Comparison of ENCODE assay signal across 15 mouse cellular contexts in genomic region chr8:110888441-110888840, GRCm38 (mm10). TPM values are rescaled to one million over a fixed set of nuclear protein-coding genes. Genes with fewer than 3 reads are reported as not detected.
A peak's percentile ranks its signal among the peaks of the same experiment; 100 is the strongest.
DNase-seq lines count a peak whose midpoint lies in the region; ATAC-seq and TF ChIP-seq lines count a peak whose summit lies in the region.
"Had no signal": no experiment of that assay in that cellular context is flagged by ENCODE, and none has a peak within 500 bp of the region (broad histone marks: within the 10 kb centered on the region; RNA-seq: fewer than 3 reads in every experiment).

No protein-coding gene starts in this region.

- TF ChIP-seq POLR2A in brain, embryonic 14.5 days (IDR thresholded peaks at IDR 0.05; ENCODE audit: borderline replicate concordance, extremely low read depth, insufficient read depth, insufficient read length, poor library complexity, severe bottlenecking): no peak

- DNase-seq in layer of hippocampus, adult 18-20 months (ENCODE audit: low spot score in 2 of 2): peak; percentile 50 to 82
- DNase-seq in layer of hippocampus, postnatal 25 days (ENCODE audit: extremely low spot score in 1 of 2, low spot score in 1 of 2): no peak
- peak; percentile 12 for DNase-seq in brain, embryonic 14.5 days (ENCODE audit: low read depth)
- peak; percentile 94 for DNase-seq in cerebellum, adult 9-10 months
- peak; percentile 18 for DNase-seq in layer of hippocampus, adult 9-10 months (ENCODE audit: low spot score)
- no peak for DNase-seq in adrenal gland, postnatal 25 days
- no peak for DNase-seq in heart, adult 11 months
- DNase-seq: forebrain, postnatal 0 days; kidney, adult 2 months; kidney, postnatal 25 days; lung, embryonic 14.5 days; thymus, adult 18-20 months had no signal

- no peak for ATAC-seq in activated CD4-positive, CD25-positive, alpha-beta regulatory T cell, adult 4 months
- ATAC-seq: forebrain, postnatal 0 days; liver, embryonic 12.5 days; Patski had no signal

- TF ChIP-seq CTCF in brain, embryonic 14.5 days (IDR thresholded peaks at IDR 0.05; ENCODE audit: borderline replicate concordance, extremely low read depth, insufficient read depth, insufficient read length): no peak

RNA-seq across cellular contexts. Expression of gene Fuk, which starts 13.8 kb away (rescaled TPM):
- 10 to 100 TPM; 22.3 to 22.4 TPM for total RNA-seq in layer of hippocampus, adult 18-20 months (2021)
- total RNA-seq in layer of hippocampus, postnatal 25 days (2021): 10 to 100 TPM; 20.9 to 23.1 TPM
- 12.4 and 15.8 TPM in 2 replicates for polyA plus RNA-seq in brain, embryonic 14.5 days (2012; rRNA removed)
- polyA plus RNA-seq in activated CD4-positive, CD25-positive, alpha-beta regulatory T cell, adult 4 months (2017; shearing (Covaris generic)): 1 to 10 TPM; 1.9 to 2.3 TPM
- 10.5 and 12.0 TPM in 2 replicates for total RNA-seq in adrenal gland, postnatal 25 days (2021)

RNA-seq across cellular contexts. Expression of gene St3gal2, which starts 31.3 kb away (rescaled TPM):
- total RNA-seq in layer of hippocampus, adult 18-20 months (2021): 100 to 1,000 TPM; 101 to 103 TPM
- total RNA-seq in layer of hippocampus, postnatal 25 days (2021): 100 to 1,000 TPM in 1 of 2 experiments, 10 to 100 TPM in 1; 95.8 to 101 TPM
- polyA plus RNA-seq in brain, embryonic 14.5 days (2012; rRNA removed): 30.1 and 39.7 TPM in 2 replicates
- polyA plus RNA-seq in activated CD4-positive, CD25-positive, alpha-beta regulatory T cell, adult 4 months (2017; shearing (Covaris generic)): 10 to 100 TPM in 1 of 2 experiments, 1 to 10 TPM in 1; 8.7 to 10.1 TPM
- 18.3 and 20.4 TPM in 2 replicates for total RNA-seq in adrenal gland, postnatal 25 days (2021)

RNA-seq across cellular contexts. Expression of gene Sf3b3, which starts 41.9 kb away (rescaled TPM):
- total RNA-seq in layer of hippocampus, adult 18-20 months (2021): 10 to 100 TPM; 69.7 to 71.3 TPM
- total RNA-seq in layer of hippocampus, postnatal 25 days (2021): 10 to 100 TPM; 68.1 to 68.6 TPM
- polyA plus RNA-seq in brain, embryonic 14.5 days (2012; rRNA removed): 72.0 and 81.3 TPM in 2 replicates
- 10 to 100 TPM; 79.7 to 89.2 TPM for polyA plus RNA-seq in activated CD4-positive, CD25-positive, alpha-beta regulatory T cell, adult 4 months (2017; shearing (Covaris generic))
- total RNA-seq in adrenal gland, postnatal 25 days (2021): 81.6 and 86.5 TPM in 2 replicates

RNA-seq across cellular contexts. Expression of gene Cog4, which starts 42.0 kb away (rescaled TPM):
- 10 to 100 TPM; 60.9 to 61.3 TPM for total RNA-seq in layer of hippocampus, adult 18-20 months (2021)
- 10 to 100 TPM; 61.1 to 64.0 TPM for total RNA-seq in layer of hippocampus, postnatal 25 days (2021)
- 37.0 and 44.9 TPM in 2 replicates for polyA plus RNA-seq in brain, embryonic 14.5 days (2012; rRNA removed)
- polyA plus RNA-seq in activated CD4-positive, CD25-positive, alpha-beta regulatory T cell, adult 4 months (2017; shearing (Covaris generic)): 10 to 100 TPM; 52.3 to 53.6 TPM
- 75.8 and 100 TPM in 2 replicates for total RNA-seq in adrenal gland, postnatal 25 days (2021)

Comparison
In these comparisons a context has a peak if more than half of its experiments do, and no peak if none do; other contexts are left out.
1. DNase-seq: peak in layer of hippocampus, adult 18-20 months (2 of 2), brain, embryonic 14.5 days (single experiment), cerebellum, adult 9-10 months (single experiment) and layer of hippocampus, adult 9-10 months (single experiment); none in layer of hippocampus, postnatal 25 days (0 of 2), adrenal gland, postnatal 25 days (single experiment) and heart, adult 11 months (single experiment).